Mouse (Mus musculus) limb, embryonic 15.5 days (tissue): Measurements from ENCODE around the gene Zfp600. TPM values are rescaled to one million over a fixed set of nuclear protein-coding genes. Genes with fewer than 3 reads are reported as not detected.

Experiments used
- polyA plus RNA-seq: library from polyadenylated mRNA; unstranded; fragments of >200 nt; fragmentation: Nextera tagmentation; extraction: Ambion mirVana; gene quantifications from 2 replicates; pipeline ENCODE4 v1.2.1, GENCODE M21; 2015

The Zfp600 gene
- polyA plus RNA-seq, 1 experiment from 2014 or later = not detected

Other genes with a start within 250 kb of the Zfp600 start
- 0.09 TPM in 2 replicates for gene Zfp987, start 59.5 kb upstream of the Zfp600 start, polyA plus RNA-seq